Mouse (Mus musculus) forebrain, embryonic 10.5 days (tissue): ENCODE data around the gene Pip5k1c. TPM values are rescaled to one million over a fixed set of nuclear protein-coding genes. Genes with fewer than 3 reads are reported as not detected.

Experiments
- DNase-seq: peaks from one replicate; pipeline ENCODE4 v3.0.0-alpha.2; 2017; ENCODE audit warnings: low spot score; ENCODE audit errors: extremely low spot score
- H3K27ac ChIP-seq: fragments of 300-500 bp; sonication (generic); 2 replicates; pipeline ENCODE4 v1.5.1; 2016; ENCODE audit warnings: mild to moderate bottlenecking
- H3K27me3 ChIP-seq: fragments of 300-500 bp; sonication (generic); 2 replicates; pipeline ENCODE4 v1.6.1; 2016; ENCODE audit warnings: mild to moderate bottlenecking; ENCODE audit not compliant: poor library complexity, severe bottlenecking
- H3K36me3 ChIP-seq: fragments of 300-500 bp; sonication (generic); replicated peaks from 2 replicates; pipeline ENCODE4 v1.6.1; 2016; ENCODE audit warnings: mild to moderate bottlenecking, moderate library complexity
- H3K4me1 ChIP-seq: fragments of 300-500 bp; sonication (generic); 2 replicates; pipeline ENCODE4 v1.6.1; 2016
- H3K4me3 ChIP-seq: fragments of 300-500 bp; sonication (generic); 2 replicates; pipeline ENCODE4 v1.5.1; 2016; ENCODE audit warnings: mild to moderate bottlenecking, moderate library complexity
- H3K9me3 ChIP-seq: fragments of 300-500 bp; sonication (generic); 2 replicates; pipeline ENCODE4 v1.6.1; 2016; ENCODE audit warnings: mild to moderate bottlenecking, moderate library complexity
- WGBS: fragments of 180-500 bp; shearing (Covaris S2); methylation state at CpG from one replicate; pipeline ENCODE4 v1.1.7; 2016; 5-methylcytosine and 5-hydroxymethylcytosine counted together
- microRNA-seq: library from miRNA; unstranded; fragments of <30 nt; microRNA quantifications from one replicate; pipeline ENCODE4, GENCODE M21; 2017
- polyA plus RNA-seq: library from polyadenylated mRNA; unstranded; fragments of >200 nt; fragmentation: Nextera tagmentation; extraction: Ambion mirVana; gene quantifications from 2 replicates; pipeline ENCODE4 v1.2.1, GENCODE M21; 2016

Gene Pip5k1c
- polyA plus RNA-seq, 1 experiment from 2014 or later: 60.6 TPM

DNA sequence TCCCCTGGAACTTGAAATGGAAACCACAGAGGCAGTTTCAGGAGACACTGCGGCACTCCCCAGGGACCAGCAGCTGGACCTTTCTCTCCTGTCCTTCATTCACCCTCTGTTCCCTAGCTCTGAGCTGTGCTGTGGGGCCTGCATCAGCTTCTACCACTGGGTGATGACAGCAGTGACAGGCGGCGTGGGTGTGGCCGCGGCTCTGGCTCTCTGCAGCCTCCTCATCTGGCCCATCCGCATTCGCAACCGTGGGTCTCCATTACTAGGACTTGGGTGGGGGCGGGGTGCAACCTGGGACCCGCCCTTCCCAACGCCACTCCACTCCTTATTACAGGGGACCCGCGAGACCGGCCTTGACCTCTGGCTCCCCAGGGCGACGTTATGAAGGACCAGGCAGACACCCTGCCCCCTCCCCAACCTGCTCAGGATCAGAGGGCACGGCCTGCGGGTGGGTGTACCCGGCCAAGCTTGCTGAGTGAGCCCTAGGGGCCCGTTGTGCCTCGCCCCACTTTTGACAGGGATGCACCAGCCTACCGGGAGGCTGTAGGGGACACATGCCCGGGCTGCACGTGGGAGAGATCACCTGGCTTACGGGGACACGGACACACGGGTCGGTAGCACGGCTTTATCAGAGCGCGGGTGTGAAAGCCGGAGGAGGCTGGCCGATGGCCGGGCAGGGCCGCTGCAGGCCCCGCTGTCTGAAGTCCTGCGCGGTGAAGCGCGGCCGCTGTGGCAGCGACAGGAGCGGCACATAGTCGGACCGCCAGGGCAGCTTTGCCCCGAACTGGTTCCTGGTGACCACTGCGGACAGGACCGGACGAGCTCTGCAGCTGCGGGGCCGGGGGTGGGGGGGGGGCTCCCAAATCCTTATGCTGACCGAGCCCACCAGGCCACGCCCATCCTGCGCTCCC lies 70.9 kb downstream of the Pip5k1c start:
- Histone ChIP-seq H3K4me3 (peak overlapping the region; percentile 49), H3K27me3 (peaks cover 54% of the 10 kb centered on the region), H3K9me3 (no peaks in the 10 kb centered on the region), H3K4me1 (peaks cover 96% of the 10 kb centered on the region), H3K36me3 (peaks cover 49% of the 10 kb centered on the region), H3K27ac (peak overlapping the region; percentile 58)
- no peak for DNase-seq
- 12% methylated on average over 54 of the region's 54 CpGs for WGBS

DNA sequence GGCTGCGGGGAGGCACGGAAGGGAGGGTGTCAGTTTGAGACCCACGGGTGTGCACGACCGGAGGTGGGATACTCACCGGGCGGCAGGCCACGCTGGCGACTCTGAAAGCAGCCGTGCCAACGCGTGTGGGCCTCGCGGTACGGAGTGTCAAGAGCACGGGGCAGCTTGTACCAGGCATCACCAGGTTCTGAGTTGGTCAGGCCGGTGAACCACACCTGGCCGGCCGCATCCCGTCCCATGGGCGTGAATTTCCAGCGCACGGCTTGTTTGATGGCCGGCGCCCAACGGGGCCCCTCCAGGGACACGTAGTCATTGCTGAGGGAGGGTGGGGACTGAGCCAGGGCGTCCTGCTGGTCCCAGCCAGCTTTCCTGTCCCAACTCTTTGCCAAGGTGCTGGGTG lies 71.9 kb downstream of the Pip5k1c start:
- no peaks in the 10 kb centered on the region for H3K9me3 ChIP-seq
- H3K27me3 ChIP-seq: peaks cover 44% of the 10 kb centered on the region
- peaks cover 86% of the 10 kb centered on the region for H3K4me1 ChIP-seq
- peaks cover 59% of the 10 kb centered on the region for H3K36me3 ChIP-seq
- H3K27ac ChIP-seq: peak overlapping the region; percentile 54
- peak overlapping the region; percentile 49 for H3K4me3 ChIP-seq
- peak; percentile 46 for DNase-seq
- 11% methylated on average over 28 of the region's 28 CpGs for WGBS

- Histone ChIP-seq H3K27ac (peak overlapping the region; percentile 60), H3K36me3 (peaks cover 60% of the 10 kb centered on the region), H3K9me3 (no peaks in the 10 kb centered on the region), H3K4me3 (peak overlapping the region; percentile 49), H3K4me1 (peaks cover 82% of the 10 kb centered on the region), H3K27me3 (peaks cover 40% of the 10 kb centered on the region)
- DNase-seq: no peak
- 37% methylated on average over 4 of the region's 4 CpGs for WGBS
Measured at GRCm38 (mm10) chr10:81365073-81365472, 72.3 kb downstream of the Pip5k1c start.

GRCm38 (mm10) chr10:81365672-81366476 lies 73.1 kb downstream of the Pip5k1c start, which contains the start of gene 4930404N11Rik:
4930404N11Rik (minus strand) TSS chr10:81365816.
- WGBS: 18% methylated on average over 12 of the region's 12 CpGs
- peaks cover 40% of the 10 kb centered on the region for H3K27me3 ChIP-seq
- peak within 1 kb of the TSS; percentile 49 for H3K4me3 ChIP-seq
- peak; percentile 74 for DNase-seq
- peak within 1 kb of the TSS; percentile 60 for H3K27ac ChIP-seq
- H3K4me1 ChIP-seq: peaks cover 75% of the 10 kb centered on the region
- peaks cover 68% of the 10 kb centered on the region for H3K36me3 ChIP-seq
- no peaks in the 10 kb centered on the region for H3K9me3 ChIP-seq

DNA sequence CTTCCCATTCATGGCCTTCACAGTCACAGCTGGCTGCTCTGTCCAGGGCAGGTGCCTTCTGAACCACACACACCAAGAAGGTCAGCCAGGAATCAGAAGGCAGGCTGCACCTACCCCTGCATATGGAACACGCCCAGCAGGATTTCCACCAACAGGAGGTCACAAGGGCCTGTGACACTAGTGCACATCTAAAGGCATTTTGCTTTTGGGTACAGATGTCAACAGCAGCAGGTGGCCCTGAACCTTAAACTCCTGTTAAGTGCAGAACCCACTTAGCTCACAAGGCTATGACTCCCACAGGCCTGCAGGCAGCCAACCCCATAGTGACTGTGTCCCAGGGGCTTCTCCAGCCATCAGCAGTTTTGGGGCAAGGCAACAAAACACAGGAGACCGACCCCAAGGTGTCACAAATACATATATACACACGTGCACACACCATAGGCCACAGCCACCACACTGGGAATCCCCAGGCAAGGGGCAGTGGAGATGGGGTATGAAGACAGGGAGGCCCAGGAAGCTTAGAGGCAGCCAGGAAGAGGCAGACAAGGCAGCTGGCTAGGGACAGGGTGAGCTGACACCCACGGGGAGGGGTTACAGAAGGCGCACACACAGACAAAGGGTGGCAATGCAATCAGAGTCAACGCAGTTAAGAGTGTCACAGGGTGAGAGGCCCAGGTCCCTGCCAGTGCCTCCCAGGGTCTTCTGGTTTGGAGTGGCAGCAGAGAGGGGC lies 73.9 kb downstream of the Pip5k1c start:
- no peaks in the 10 kb centered on the region for H3K9me3 ChIP-seq
- no peak for DNase-seq
- peaks cover 67% of the 10 kb centered on the region for H3K4me1 ChIP-seq
- WGBS: 86% methylated on average over 6 of the region's 6 CpGs
- H3K4me3 ChIP-seq: 0 out of 2 replicates have a peak overlapping the region, but pooled peaks have one; percentile 49
- H3K27me3 ChIP-seq: peaks cover 35% of the 10 kb centered on the region
- peak overlapping the region; percentile 60 for H3K27ac ChIP-seq
- peaks cover 70% of the 10 kb centered on the region for H3K36me3 ChIP-seq

DNA sequence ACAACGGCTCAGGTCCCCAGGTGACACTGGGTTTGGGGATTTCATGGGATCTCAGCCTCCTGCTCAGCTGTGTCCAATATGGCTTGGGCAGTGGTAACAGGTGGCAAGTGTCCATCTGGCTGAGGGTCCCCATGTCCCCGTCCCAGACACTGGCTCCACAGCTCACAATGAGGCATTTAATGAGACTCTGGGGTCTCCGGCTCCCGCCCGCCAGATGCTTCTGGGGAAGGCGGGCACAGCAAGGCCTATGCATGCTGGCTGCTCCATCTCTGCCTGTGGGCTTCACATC lies 74.4 kb downstream of the Pip5k1c start:
- no peak for DNase-seq
- WGBS: 90% methylated on average over 6 of the region's 6 CpGs
- Histone ChIP-seq H3K27ac (no peak overlapping the region), H3K4me1 (peaks cover 62% of the 10 kb centered on the region), H3K36me3 (peaks cover 70% of the 10 kb centered on the region), H3K4me3 (no peak overlapping the region), H3K9me3 (no peaks in the 10 kb centered on the region), H3K27me3 (peaks cover 30% of the 10 kb centered on the region)

Small RNAs within 50 kb of the gene (microRNA-seq; reads per million reads assigned to microRNA genes)
- gene Mir3057: 14.1 reads per million, percentile 25 among the genes with 10 or more reads in this experiment

Other genes with a start within 250 kb of the Pip5k1c start
- gene Sgta, start 232.8 kb upstream of the Pip5k1c start, polyA plus RNA-seq: 285 and 286 TPM in 2 replicates
- 106 and 114 TPM in 2 replicates for gene Thop1, start 222.9 kb upstream of the Pip5k1c start, polyA plus RNA-seq
- 0.14 and 0.22 TPM in 2 replicates for gene Creb3l3, start 194.1 kb upstream of the Pip5k1c start, polyA plus RNA-seq
- 186 and 206 TPM in 2 replicates for gene Map2k2, start 187.0 kb upstream of the Pip5k1c start, polyA plus RNA-seq
- 6.8 and 7.5 TPM in 2 replicates for gene Zbtb7a, start 157.7 kb upstream of the Pip5k1c start, polyA plus RNA-seq
- gene Pias4, start 125.0 kb upstream of the Pip5k1c start, polyA plus RNA-seq: 56.2 and 58.7 TPM in 2 replicates
- gene Eef2, start 116.3 kb upstream of the Pip5k1c start, polyA plus RNA-seq: 596 and 599 TPM in 2 replicates
- 41.6 and 44.9 TPM in 2 replicates for gene Dapk3, start 110.0 kb upstream of the Pip5k1c start, polyA plus RNA-seq
- not detected in 2 replicates for gene 4930442H23Rik, start 109.1 kb upstream of the Pip5k1c start, polyA plus RNA-seq
- not detected in 2 replicates for gene Nmrk2, start 90.9 kb upstream of the Pip5k1c start, polyA plus RNA-seq
- 5.3 and 6.7 TPM in 2 replicates for gene Atcay, start 62.1 kb upstream of the Pip5k1c start, polyA plus RNA-seq
- gene Zfr2, start 59.8 kb upstream of the Pip5k1c start, polyA plus RNA-seq: 2.4 and 2.7 TPM in 2 replicates
- gene Matk, start 40.0 kb upstream of the Pip5k1c start, polyA plus RNA-seq: 3.7 and 5.0 TPM in 2 replicates
- gene Mrpl54, start 26.0 kb upstream of the Pip5k1c start, polyA plus RNA-seq: 217 TPM in 2 replicates
- 51.9 and 52.1 TPM in 2 replicates for gene Apba3, start 26.0 kb upstream of the Pip5k1c start, polyA plus RNA-seq
- 8.8 and 10.1 TPM in 2 replicates for gene Tjp3, start 1.4 kb upstream of the Pip5k1c start, polyA plus RNA-seq
- 56.0 and 56.7 TPM in 2 replicates for gene Cactin, start 28.1 kb downstream of the Pip5k1c start, polyA plus RNA-seq
- gene Tbxa2r, start 35.8 kb downstream of the Pip5k1c start, polyA plus RNA-seq: 2.4 and 3.0 TPM in 2 replicates
- gene Gipc3, start 50.3 kb downstream of the Pip5k1c start, polyA plus RNA-seq: not detected in 2 replicates
- 101 and 108 TPM in 2 replicates for gene Hmg20b, start 57.5 kb downstream of the Pip5k1c start, polyA plus RNA-seq
- gene Mfsd12, start 64.5 kb downstream of the Pip5k1c start, polyA plus RNA-seq: 6.7 and 7.5 TPM in 2 replicates
- gene 4930404N11Rik, start 72.9 kb downstream of the Pip5k1c start, polyA plus RNA-seq: 0.35 and 0.52 TPM in 2 replicates
- 135 and 139 TPM in 2 replicates for gene Fzr1, start 85.6 kb downstream of the Pip5k1c start, polyA plus RNA-seq
- 96.8 and 97.9 TPM in 2 replicates for gene Dohh, start 91.5 kb downstream of the Pip5k1c start, polyA plus RNA-seq
- gene Gm48551, start 91.5 kb downstream of the Pip5k1c start, polyA plus RNA-seq: 2.6 and 3.1 TPM in 2 replicates
- gene Gm48552, start 96.0 kb downstream of the Pip5k1c start, polyA plus RNA-seq: 0.78 and 1.4 TPM in 2 replicates
- 1.6 and 1.9 TPM in 2 replicates for gene Smim24, start 100.1 kb downstream of the Pip5k1c start, polyA plus RNA-seq
- gene Nfic, start 162.7 kb downstream of the Pip5k1c start, polyA plus RNA-seq: 7.3 and 8.6 TPM in 2 replicates
- 3.1 and 5.6 TPM in 2 replicates for gene Celf5, start 189.7 kb downstream of the Pip5k1c start, polyA plus RNA-seq
- gene Ncln, start 203.4 kb downstream of the Pip5k1c start, polyA plus RNA-seq: 88.2 and 90.4 TPM in 2 replicates
- 0.32 and 0.33 TPM in 2 replicates for gene S1pr4, start 207.2 kb downstream of the Pip5k1c start, polyA plus RNA-seq
- gene Gna15, start 231.3 kb downstream of the Pip5k1c start, polyA plus RNA-seq: 0.84 and 1.1 TPM in 2 replicates